Mouse (Mus musculus) gastrocnemius, adult 18-20 months (tissue): Measurements from ENCODE around the gene Olfr374. TPM values are rescaled to one million over a fixed set of nuclear protein-coding genes. Genes with fewer than 3 reads are reported as not detected.

Experiments
- total RNA-seq, 2 experiments: library from RNA; stranded (reverse); gene quantifications; 2 replicates each; pipeline ENCODE4 v1.2.3; 2021

Olfr374 gene
- total RNA-seq, 2 experiments from 2014 or later, result not detected

Other genes with a start within 250 kb of the Olfr374 start
- gene Zfp709, start 225.0 kb upstream of the Olfr374 start, total RNA-seq, result 1 to 10 TPM; 1.9 to 2.1 TPM
- 1 to 10 TPM; 2.9 to 3.5 TPM for gene Zfp882, start 198.4 kb upstream of the Olfr374 start, total RNA-seq
- 10 to 100 TPM; 18.9 to 19.8 TPM for gene Zfp617, start 198.4 kb upstream of the Olfr374 start, total RNA-seq
- gene Zfp961, start 156.0 kb upstream of the Olfr374 start, total RNA-seq, result 1 to 10 TPM; 2.6 to 4.0 TPM
- under 1 TPM; 0.23 to 0.38 TPM for gene Cyp4f18, start 97.4 kb upstream of the Olfr374 start, total RNA-seq
- gene Olfr372, start 65.8 kb upstream of the Olfr374 start, total RNA-seq, result not detected
- gene Olfr373, start 23.9 kb upstream of the Olfr374 start, total RNA-seq, result not detected
- gene Tpm4, start 27.9 kb downstream of the Olfr374 start, total RNA-seq, result 10 to 100 TPM; 23.8 to 42.5 TPM
- gene Rab8a, start 54.2 kb downstream of the Olfr374 start, total RNA-seq, result 10 to 100 TPM in 1 of 2 experiments, 1 to 10 TPM in 1; 8.9 to 10.6 TPM
- gene Hsh2d, start 82.6 kb downstream of the Olfr374 start, total RNA-seq, result not detected
- gene Cib3, start 105.8 kb downstream of the Olfr374 start, total RNA-seq, result not detected
- gene Gm11034, start 106.6 kb downstream of the Olfr374 start, total RNA-seq, result not detected
- gene Fam32a, start 112.7 kb downstream of the Olfr374 start, total RNA-seq, result 1 to 10 TPM; 7.3 to 9.4 TPM
- gene Ap1m1, start 133.0 kb downstream of the Olfr374 start, total RNA-seq, result 10 to 100 TPM; 20.9 to 21.8 TPM
- gene Gm10282, start 198.2 kb downstream of the Olfr374 start, total RNA-seq, result 1 to 10 TPM; 1.8 to 3.4 TPM
- gene Klf2, start 212.0 kb downstream of the Olfr374 start, total RNA-seq, result 10 to 100 TPM; 22.5 to 37.9 TPM